Mouse (Mus musculus) hindbrain, embryonic 15.5 days (tissue): ENCODE data around the gene Arl5c. TPM values are rescaled to one million over a fixed set of nuclear protein-coding genes. Genes with fewer than 3 reads are reported as not detected.

Experiments used
- microRNA-seq: library from miRNA; unstranded; fragments of <30 nt; microRNA quantifications from one replicate; pipeline ENCODE4, GENCODE M21; 2016
- polyA plus RNA-seq: library from polyadenylated mRNA; unstranded; fragments of >200 nt; fragmentation: Nextera tagmentation; extraction: Ambion mirVana; gene quantifications from 2 replicates; pipeline ENCODE4 v1.2.1, GENCODE M21; 2015

Arl5c gene
- polyA plus RNA-seq, 1 experiment from 2014 or later: 12.9 TPM

Small RNA genes within 50 kb of the gene (microRNA-seq; reads per million reads assigned to microRNA genes)
- gene Gm22461 (not detected), gene Gm27597 (not detected)

Other genes starting within 250 kb of the Arl5c start
- 14.9 and 16.2 TPM in 2 replicates for gene Cwc25, start 229.6 kb downstream of the Arl5c start, polyA plus RNA-seq
- gene 1700001P01Rik, start 220.3 kb downstream of the Arl5c start, polyA plus RNA-seq: 0.26 and 0.28 TPM in 2 replicates
- gene Rpl23, start 213.7 kb downstream of the Arl5c start, polyA plus RNA-seq: 296 and 312 TPM in 2 replicates
- gene Lasp1, start 197.2 kb downstream of the Arl5c start, polyA plus RNA-seq: 152 and 173 TPM in 2 replicates
- gene B230217C12Rik, start 155.4 kb downstream of the Arl5c start, polyA plus RNA-seq: 32.4 and 38.8 TPM in 2 replicates
- gene Fbxo47, start 112.0 kb downstream of the Arl5c start, polyA plus RNA-seq: 0.60 and 0.69 TPM in 2 replicates
- gene Plxdc1, start 9.7 kb downstream of the Arl5c start, polyA plus RNA-seq: 1.4 and 1.5 TPM in 2 replicates
- gene Cacnb1, start 26.9 kb upstream of the Arl5c start, polyA plus RNA-seq: 62.2 and 70.1 TPM in 2 replicates
- gene Rpl19, start 30.5 kb upstream of the Arl5c start, polyA plus RNA-seq: 632 and 657 TPM in 2 replicates
- gene Stac2, start 57.3 kb upstream of the Arl5c start, polyA plus RNA-seq: 6.4 and 9.7 TPM in 2 replicates
- gene Fbxl20, start 154.2 kb upstream of the Arl5c start, polyA plus RNA-seq: 23.9 and 27.5 TPM in 2 replicates
- gene Med1, start 197.1 kb upstream of the Arl5c start, polyA plus RNA-seq: 55.3 and 56.0 TPM in 2 replicates
- gene Cdk12, start 206.9 kb upstream of the Arl5c start, polyA plus RNA-seq: 8.4 and 8.9 TPM in 2 replicates